ENCODE assay signal across 18 mouse cellular contexts in genomic region chr10:83210968-83211583, GRCm38 (mm10).
DNase-seq lines count a peak whose midpoint lies in the region; ATAC-seq lines count a peak whose summit lies in the region.
"Had no signal": no experiment of that assay in that cellular context is flagged by ENCODE, and none has a peak within 500 bp of the region (broad histone marks: within the 10 kb centered on the region; RNA-seq: fewer than 3 reads in every experiment).

No protein-coding gene starts in this region.

- no peak for ATAC-seq in hindbrain, embryonic 11.5 days (ENCODE audit: low FRiP score)
- no peak for ATAC-seq in hindbrain, embryonic 13.5 days (ENCODE audit: low FRiP score)
- ATAC-seq in embryonic facial prominence, embryonic 11.5 days (replicated peaks; ENCODE audit: insufficient number of reproducible peaks, low FRiP score, low TSS enrichment, low read depth), result no peak
- ATAC-seq in megakaryocyte progenitor cell, adult 5-6 weeks (replicated peaks; ENCODE audit: poor library complexity), result no peak
- ATAC-seq: hindbrain, embryonic 16.5 days had no signal

- H3K36me3 ChIP-seq in hindbrain, embryonic 11.5 days (ENCODE audit: control insufficient read depth, insufficient read depth, low read length), result no peaks in the 10 kb centered on the region
- no peaks in the 10 kb centered on the region for H3K36me3 ChIP-seq in hindbrain, embryonic 13.5 days
- no peaks in the 10 kb centered on the region for H3K36me3 ChIP-seq in embryonic facial prominence, embryonic 11.5 days (replicated peaks; ENCODE audit: control insufficient read depth, insufficient read depth, low read depth, low read length)
- H3K36me3 ChIP-seq: G1E; heart, embryonic 15.5 days had no signal

- no peak overlapping the region for H3K4me2 ChIP-seq in hindbrain, embryonic 11.5 days (replicated peaks; ENCODE audit: low read depth, low read length)
- no peak overlapping the region for H3K4me2 ChIP-seq in hindbrain, embryonic 13.5 days
- no peak overlapping the region for H3K4me2 ChIP-seq in embryonic facial prominence, embryonic 11.5 days (ENCODE audit: low read depth, low read length)
- H3K4me2 ChIP-seq: heart, embryonic 15.5 days had no signal

- 28% methylated on average over 6 of the region's 6 CpGs for WGBS in hindbrain, embryonic 11.5 days
- 36% methylated on average over 6 of the region's 6 CpGs for WGBS in hindbrain, embryonic 13.5 days
- 25% methylated on average over 6 of the region's 6 CpGs for WGBS in embryonic facial prominence, embryonic 11.5 days

- DNase-seq in hindbrain, embryonic 11.5 days (ENCODE audit: low spot score), result peak; percentile 36
- DNase-seq in Muller cell, postnatal 12 days (ENCODE audit: inconsistent ontology term), result peak; percentile 89
- peak; percentile 45 for DNase-seq in embryonic facial prominence, embryonic 11.5 days (ENCODE audit: low spot score)
- peak; percentile 35 for DNase-seq in forelimb bud, embryonic 11.5 days (ENCODE audit: low read depth, low spot score)
- no peak for DNase-seq in gastrocnemius, adult 8-10 months (ENCODE audit: low spot score in 2 of 2)
- DNase-seq in left cerebral cortex, adult 18-20 months (ENCODE audit: low spot score in 2 of 2), result no peak
- DNase-seq: cerebellum, adult 8-10 months; kidney, adult 8-10 months; lung, adult 2 months; right cerebral cortex, postnatal 4 days had no signal

- H3K4me3 ChIP-seq in hindbrain, embryonic 11.5 days (ENCODE audit: low read depth, low read length), result no peak overlapping the region
- H3K4me3 ChIP-seq in hindbrain, embryonic 13.5 days, result no peak overlapping the region
- no peak overlapping the region for H3K4me3 ChIP-seq in embryonic facial prominence, embryonic 11.5 days (ENCODE audit: low read depth, low read length)
- H3K4me3 ChIP-seq: heart, embryonic 15.5 days; left cerebral cortex, adult 2 months; megakaryocyte, embryonic 14.5 days; myocyte had no signal

- no peak overlapping the region for H3K9ac ChIP-seq in hindbrain, embryonic 11.5 days (ENCODE audit: low read depth, low read length)
- H3K9ac ChIP-seq in hindbrain, embryonic 13.5 days, result no peak overlapping the region
- no peak overlapping the region for H3K9ac ChIP-seq in embryonic facial prominence, embryonic 11.5 days (replicated peaks; ENCODE audit: low read length)
- H3K9ac ChIP-seq: heart, embryonic 15.5 days had no signal

- no peak overlapping the region for H3K27ac ChIP-seq in hindbrain, embryonic 11.5 days (ENCODE audit: low read depth, low read length)
- H3K27ac ChIP-seq in hindbrain, embryonic 13.5 days, result no peak overlapping the region
- H3K27ac ChIP-seq in embryonic facial prominence, embryonic 11.5 days (replicated peaks; ENCODE audit: low read depth, low read length), result no peak overlapping the region
- H3K27ac ChIP-seq: heart, embryonic 15.5 days; left cerebral cortex, adult 2 months had no signal

- H3K4me1 ChIP-seq in hindbrain, embryonic 11.5 days (replicated peaks; ENCODE audit: control insufficient read depth, insufficient read depth, low read length), result no peaks in the 10 kb centered on the region
- H3K4me1 ChIP-seq in hindbrain, embryonic 13.5 days (replicated peaks), result peaks cover 14% of the 10 kb centered on the region; the same call in 1 of the 2 replicates
- H3K4me1 ChIP-seq in embryonic facial prominence, embryonic 11.5 days (ENCODE audit: control insufficient read depth, insufficient read depth, low read length), result no peaks in the 10 kb centered on the region
- H3K4me1 ChIP-seq: heart, embryonic 15.5 days had no signal

- H3K9me3 ChIP-seq in hindbrain, embryonic 11.5 days (ENCODE audit: control insufficient read depth, low read length), result no peaks in the 10 kb centered on the region
- 0 out of 2 replicates have a peak, but pooled peaks cover 3% of the 10 kb centered on the region for H3K9me3 ChIP-seq in hindbrain, embryonic 13.5 days
- H3K9me3 ChIP-seq in embryonic facial prominence, embryonic 11.5 days (replicated peaks; ENCODE audit: control insufficient read depth, low read length), result no peaks in the 10 kb centered on the region
- H3K9me3 ChIP-seq: heart, embryonic 15.5 days had no signal

- no peaks in the 10 kb centered on the region for H3K27me3 ChIP-seq in hindbrain, embryonic 11.5 days (ENCODE audit: control insufficient read depth, insufficient read depth, low read length)
- H3K27me3 ChIP-seq in hindbrain, embryonic 13.5 days, result no peaks in the 10 kb centered on the region
- H3K27me3 ChIP-seq in embryonic facial prominence, embryonic 11.5 days (ENCODE audit: control insufficient read depth, insufficient read depth, low read length), result no peaks in the 10 kb centered on the region
- H3K27me3 ChIP-seq: heart, embryonic 15.5 days had no signal

Comparison
In these comparisons a context has a peak if more than half of its experiments do, and no peak if none do; other contexts are left out.
1. DNase-seq: peak in hindbrain, embryonic 11.5 days (single experiment), Muller cell, postnatal 12 days (single experiment), embryonic facial prominence, embryonic 11.5 days (single experiment) and forelimb bud, embryonic 11.5 days (single experiment); none in gastrocnemius, adult 8-10 months (0 of 2) and left cerebral cortex, adult 18-20 months (0 of 2).